Mouse (Mus musculus): ENCODE data around the gene Traf3ip3. TPM values are rescaled to one million over a fixed set of nuclear protein-coding genes. Genes with fewer than 3 reads are reported as not detected.

Traf3ip3 gene
- total RNA-seq (2021): 1 to 10 TPM; 9.1 to 9.3 TPM
- long read RNA-seq, experiment 1, partial matches to known transcripts: 0 of 5 reads
- long read RNA-seq, experiment 1, other reads (novel, unspliced or antisense): 5 of 5 reads
- long read RNA-seq, experiment 2, partial matches to known transcripts: 0 of 2 reads
- long read RNA-seq, experiment 2, other reads (novel, unspliced or antisense): 2 of 2 reads

DNA sequence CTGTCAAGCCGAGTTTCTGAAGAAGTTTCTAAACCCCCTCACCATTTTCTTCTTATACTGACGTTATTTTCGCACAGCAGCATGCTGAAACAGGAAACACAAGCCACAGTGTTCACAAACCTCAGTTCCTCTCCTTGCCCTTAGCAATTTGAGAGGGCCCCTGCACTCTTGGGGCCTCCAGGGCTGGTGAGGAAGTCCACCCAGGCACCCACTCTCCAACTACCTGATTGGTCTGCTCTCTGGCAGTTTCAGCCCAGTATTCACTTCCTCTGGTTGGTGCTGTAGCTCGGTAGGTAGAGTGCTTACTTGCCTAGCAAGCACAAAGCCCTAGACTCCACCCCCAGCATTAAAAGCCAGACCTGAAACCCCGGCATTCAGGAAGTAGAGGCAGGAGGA is at the start of gene Traf3ip3:
Gene Traf3ip3, minus strand, starts transcription at position 321 of the 396 bp plus-strand sequence.
- no peak for DNase-seq

DNA sequence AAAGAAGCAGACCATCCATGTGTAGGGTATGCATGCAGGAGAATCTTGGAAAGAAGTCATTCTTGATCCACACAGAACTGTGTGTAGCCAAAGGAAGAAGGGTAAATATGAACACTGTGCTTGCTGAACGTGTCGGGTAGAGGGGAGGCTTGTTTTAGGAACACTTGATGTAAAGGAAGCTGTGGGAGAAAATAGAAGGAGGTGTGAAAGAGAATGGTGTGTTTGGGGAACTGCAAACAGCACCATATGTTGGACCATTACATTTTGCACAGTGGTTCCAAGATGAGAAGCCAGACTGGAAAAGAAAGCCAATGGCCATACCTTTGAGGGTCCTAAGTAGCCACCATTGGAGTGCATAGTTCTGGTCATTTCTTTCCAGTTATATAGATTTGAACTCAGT is 48.5 kb upstream of the Traf3ip3 start:
- DNase-seq: no peak

DNA sequence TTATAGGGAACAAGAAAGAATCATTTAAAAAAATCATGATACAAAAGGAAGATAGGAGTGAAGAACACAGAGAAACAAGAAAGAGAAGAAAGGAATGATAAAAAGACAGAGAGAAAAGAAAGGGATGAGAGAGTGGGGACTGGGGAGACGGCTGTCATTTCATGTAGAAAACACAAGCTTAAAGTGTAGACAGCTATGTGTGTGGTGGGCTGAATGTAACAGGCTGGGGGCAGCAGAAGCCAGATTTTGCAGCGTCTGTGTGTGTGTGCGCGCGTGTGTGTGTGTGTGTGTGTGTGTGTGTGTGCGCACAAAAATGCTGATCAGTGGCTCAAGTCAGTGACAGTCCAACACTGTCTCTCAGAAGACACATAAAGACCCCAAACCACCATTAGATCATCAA is 42.7 kb upstream of the Traf3ip3 start:
- DNase-seq: no peak

- DNase-seq: no peak
These were observed 42.2 kb upstream of the Traf3ip3 start for GRCm38 (mm10) chr1:193243571-193244193.

DNA sequence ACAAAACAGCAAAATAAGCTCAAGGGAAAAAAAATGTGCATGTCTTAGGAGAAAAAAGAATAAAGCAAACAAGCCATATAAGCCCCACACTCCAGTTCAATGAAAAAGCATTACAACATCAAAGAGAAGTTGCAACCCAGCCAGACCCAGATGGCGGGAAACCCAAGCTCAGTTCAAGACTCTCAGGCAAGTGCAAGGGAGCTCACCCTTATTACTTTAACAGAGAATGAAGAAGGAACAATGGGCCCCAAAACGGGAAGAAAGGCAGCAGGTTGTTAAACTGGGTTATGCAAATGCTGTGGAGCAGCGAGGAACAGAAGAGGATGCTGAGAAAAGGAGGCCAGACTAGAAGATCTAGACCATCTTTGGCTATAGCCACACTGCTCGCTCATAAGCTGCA is 41.4 kb upstream of the Traf3ip3 start:
- DNase-seq: no peak

- DNase-seq: peak; percentile 83
These were observed 40.7 kb upstream of the Traf3ip3 start for GRCm38 (mm10) chr1:193242238-193242637.

DNA sequence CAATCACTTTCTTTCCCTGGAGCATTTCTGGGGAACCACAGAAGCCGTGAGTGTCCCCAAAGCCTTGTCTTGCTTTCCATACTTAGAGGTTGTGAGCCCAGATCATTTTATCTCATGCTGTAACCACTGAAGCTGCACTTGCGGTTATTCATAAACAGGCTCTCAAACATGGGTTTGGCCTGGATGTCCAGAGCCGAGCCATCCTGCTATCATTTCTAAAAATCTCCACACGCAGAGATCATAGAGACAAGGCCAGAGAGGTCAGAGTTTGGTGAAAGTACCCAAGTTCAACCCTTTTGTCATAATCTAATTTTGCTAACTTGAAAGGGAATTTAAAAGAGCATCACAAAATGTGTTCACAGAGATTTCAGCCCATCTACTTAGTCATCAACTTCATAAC is 39.9 kb upstream of the Traf3ip3 start:
- no peak for DNase-seq

DNA sequence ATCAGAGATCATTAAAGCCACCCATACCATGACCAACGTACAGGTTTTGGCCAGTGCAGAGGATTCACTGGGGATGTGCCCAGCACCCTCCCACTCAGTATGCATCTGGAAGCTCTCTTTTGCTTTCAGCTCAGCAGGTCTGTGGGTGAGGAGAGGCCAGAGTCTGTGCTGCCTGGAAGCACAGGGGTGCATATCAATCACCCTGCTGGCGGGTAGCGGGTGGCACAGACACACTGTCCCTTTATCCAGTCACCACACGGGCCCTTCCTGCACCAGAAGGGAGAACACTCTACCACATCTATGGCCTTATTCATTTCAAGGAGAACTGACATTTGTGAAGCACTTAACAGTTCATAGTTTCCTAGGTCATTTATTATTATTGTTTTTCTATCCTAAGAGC is 36.9 kb upstream of the Traf3ip3 start:
- DNase-seq: no peak

GRCm38 (mm10) chr1:193234930-193235329 is 33.4 kb upstream of the Traf3ip3 start:
- no peak for DNase-seq

GRCm38 (mm10) chr1:193234130-193234645 is 32.7 kb upstream of the Traf3ip3 start:
- DNase-seq: no peak

DNA sequence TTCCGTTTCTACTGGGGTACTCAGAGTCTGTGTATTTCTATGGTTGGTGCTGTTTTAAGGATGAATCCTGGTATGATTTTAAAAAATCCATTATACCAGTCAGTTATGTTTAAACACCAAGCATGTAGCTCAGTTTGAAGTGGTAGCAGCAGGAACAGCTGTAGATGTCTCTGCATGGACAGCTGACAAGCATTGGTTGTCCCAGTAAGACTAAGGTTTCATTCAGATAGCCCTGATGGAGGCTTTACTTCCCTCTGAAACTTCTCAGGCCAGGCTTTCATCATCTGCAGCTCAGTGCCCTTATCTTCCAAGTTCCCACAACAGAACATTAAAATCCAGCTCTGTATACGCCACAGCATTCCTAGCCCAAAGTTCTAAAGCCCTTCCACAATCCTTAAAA is 31.2 kb upstream of the Traf3ip3 start:
- no peak for DNase-seq

DNA sequence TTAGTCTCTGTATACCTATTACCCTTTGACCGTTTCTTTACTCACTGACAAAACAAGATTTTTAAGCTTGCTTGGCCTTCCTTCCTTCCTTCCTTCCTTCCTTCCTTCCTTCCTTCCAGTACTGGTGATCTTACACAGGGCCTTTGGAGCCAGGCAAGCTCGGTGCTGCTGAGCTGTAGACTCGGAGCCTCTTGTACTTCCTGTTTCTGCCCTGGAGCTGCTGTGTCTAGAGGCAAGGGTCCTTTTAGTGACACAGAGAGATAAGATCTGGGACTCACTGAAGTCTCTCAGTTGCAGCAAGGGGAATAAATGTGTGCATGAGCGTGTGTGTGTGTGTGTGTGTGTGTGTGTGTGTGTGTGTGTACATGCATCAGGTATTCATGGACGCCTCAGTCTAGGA is 29.4 kb upstream of the Traf3ip3 start:
- no peak for DNase-seq

DNA sequence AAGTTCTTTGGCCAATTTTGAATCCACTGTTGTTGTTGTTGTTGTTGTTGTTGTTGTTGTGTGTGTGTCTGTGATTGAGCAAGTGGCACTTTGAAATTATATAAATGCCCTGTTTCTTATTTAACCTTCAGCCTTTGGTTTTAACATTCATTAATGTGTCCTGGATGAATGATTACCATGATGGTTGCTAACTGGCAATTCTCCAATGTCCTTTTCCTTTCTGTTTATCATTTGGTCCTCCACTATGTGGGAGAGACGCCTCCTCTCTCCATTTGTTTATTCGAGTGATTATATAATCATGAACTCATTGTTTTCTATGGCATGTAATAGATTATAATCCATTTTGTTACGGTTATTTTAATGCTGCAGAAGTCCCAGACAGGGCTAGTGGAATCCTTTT is 29.0 kb upstream of the Traf3ip3 start:
- no peak for DNase-seq

- DNase-seq: no peak
These were observed 28.1 kb upstream of the Traf3ip3 start for GRCm38 (mm10) chr1:193229570-193229969.

DNA sequence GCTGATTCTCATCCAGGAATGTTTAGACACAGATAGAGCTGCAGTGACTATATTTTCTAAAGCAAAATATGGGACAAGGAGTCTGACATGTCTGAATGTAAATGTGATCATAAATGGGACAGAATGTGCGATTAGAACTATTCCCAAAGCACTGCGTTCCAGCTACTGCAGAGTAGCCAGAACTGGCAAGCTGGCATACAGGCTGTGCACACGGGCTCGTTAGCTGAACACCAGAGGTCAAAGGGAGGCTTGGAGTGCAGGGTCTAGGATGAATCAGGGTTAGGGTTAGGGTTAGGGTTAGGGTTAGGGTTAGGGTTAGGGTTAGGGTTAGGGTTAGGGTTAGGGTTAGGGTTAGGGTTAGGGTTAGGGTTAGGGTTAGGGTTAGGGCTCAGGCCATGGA is 26.0 kb upstream of the Traf3ip3 start:
- DNase-seq: no peak

DNA sequence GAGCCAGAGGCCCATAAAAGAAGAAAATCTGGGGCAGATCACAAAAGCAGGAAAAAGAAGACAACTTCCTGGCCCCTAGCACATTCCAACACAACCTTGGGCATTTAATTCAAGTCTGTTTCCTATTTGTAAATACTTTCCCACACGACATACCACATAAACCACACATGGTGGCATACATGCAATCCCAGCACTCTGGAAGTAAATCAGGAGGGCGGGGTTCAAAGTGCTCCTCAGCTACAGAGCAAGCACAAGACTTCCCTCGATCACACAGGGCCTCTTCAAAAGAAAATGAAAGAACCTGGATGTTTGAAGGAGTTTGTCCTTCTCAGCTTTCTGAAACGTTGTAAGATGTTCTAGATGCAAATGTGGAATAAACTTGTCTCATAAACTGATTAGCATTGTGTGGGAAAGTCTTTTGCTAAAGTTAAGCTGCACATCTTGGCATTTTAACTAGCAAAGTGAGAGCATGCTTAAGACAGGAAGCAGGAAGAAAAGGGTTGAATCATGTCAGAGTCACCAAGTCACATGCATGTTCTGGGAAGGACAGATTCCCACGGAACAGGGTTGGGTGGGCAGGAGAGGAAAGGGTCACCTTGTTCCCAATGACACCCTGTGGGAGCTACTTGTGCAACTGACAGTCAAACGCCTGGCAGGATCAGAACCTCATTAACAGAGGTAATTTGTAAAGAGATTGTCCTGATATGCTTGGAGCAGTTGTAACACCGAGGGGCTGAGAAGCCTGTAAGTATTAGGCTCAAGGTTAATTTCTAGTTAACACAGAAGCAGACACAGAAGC is 25.4 kb upstream of the Traf3ip3 start:
- no peak for DNase-seq

- no peak for DNase-seq
These were observed 24.6 kb upstream of the Traf3ip3 start for GRCm38 (mm10) chr1:193226114-193226513.

- DNase-seq: no peak
These were observed 24.0 kb upstream of the Traf3ip3 start for GRCm38 (mm10) chr1:193225531-193225930.

DNA sequence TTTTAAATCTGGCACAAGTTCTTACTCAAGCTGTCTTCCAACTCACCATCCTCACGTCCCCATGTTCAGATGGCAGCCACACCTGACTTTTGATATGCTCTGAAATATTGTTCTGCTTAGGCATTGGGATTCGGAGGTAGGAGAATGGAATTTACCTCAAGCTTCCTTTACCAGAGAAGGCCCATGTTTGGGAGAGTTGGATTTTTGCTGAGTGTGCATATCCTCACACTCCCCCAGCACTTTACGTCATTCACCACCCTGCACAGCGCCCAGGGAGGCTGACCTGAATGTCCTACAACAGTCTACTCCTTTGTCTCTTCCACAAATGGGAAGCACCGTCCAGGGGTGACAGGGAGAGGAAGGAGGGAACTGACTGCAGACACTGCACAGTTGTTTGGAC is 18.9 kb upstream of the Traf3ip3 start:
- no peak for DNase-seq

GRCm38 (mm10) chr1:193216000-193216399 is 14.5 kb upstream of the Traf3ip3 start:
- DNase-seq: no peak

DNA sequence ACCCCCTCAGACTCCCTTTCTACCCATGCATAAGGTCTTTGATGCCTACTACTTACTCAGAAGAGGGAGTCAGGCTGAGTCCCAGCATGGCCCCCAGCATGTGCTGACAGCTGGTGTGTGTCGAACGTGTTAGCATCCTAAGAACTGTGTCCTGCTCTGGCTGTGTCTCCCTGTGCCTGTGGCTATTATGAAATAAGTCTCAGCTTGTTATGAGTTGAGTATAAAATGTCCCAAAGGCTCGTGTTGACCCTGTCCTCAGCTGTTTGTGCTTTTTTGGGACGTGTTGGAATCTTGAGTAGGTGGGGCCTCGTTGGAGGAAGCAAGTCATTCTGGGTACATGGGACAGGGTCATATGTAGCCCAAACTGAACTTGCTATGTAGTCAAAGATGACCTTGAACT is 12.6 kb upstream of the Traf3ip3 start:
- DNase-seq: no peak

- no peak for DNase-seq
These were observed 9.9 kb upstream of the Traf3ip3 start for GRCm38 (mm10) chr1:193211371-193211770.

DNA sequence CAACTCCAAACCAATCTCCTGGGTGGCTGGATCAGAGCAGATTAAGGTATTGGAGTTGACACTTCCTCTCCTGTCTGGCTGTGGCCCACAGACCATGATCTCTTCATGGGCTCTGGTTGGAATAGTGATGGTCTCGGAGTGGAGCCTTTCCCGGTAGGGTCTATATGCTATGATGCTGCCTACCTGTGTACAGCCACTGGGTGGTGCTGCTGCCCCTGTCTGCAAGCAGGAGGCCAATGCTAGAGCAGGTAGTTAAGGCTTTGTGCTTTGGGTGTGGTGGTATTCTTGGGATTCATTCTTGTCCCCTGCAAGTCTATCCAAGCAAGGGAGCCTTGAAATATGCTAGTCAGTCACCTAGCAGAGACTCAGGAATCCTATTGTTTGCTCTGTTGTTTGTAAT is 6.7 kb upstream of the Traf3ip3 start:
- DNase-seq: peak; percentile 67

All from adrenal gland, postnatal 10 days (tissue).